Mouse (Mus musculus): Measurements from ENCODE around the gene Ceacam9.

DNA sequence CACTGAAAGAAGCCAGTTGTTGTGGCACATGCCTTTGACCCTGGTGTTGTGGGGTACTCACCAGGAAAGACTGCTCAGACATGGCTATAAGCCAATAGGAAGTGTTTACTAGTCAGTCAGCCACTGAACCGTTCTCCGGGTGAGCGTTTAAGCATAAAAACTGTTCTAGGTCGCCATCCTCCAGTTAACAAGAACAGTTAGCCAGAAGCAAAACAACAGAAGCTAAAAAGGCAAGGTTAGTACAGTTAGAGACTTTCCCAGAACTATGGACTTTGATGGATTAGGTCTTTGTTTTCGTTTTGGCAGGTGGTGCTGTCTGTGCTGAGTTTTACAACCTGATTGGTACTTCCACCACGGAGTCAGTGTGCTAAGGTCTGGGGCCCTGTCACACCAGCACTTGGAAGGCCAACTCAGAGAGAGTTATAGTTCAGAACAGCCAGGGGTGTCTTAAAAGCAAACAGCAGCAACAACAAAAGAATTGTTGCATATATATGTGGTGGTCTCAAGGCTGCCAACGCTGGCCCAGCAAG, 10.2 kb downstream of the Ceacam9 start:
- no peak for TF ChIP-seq EP300 (IDR thresholded peaks at IDR 0.05; ENCODE audit: low read depth)
- no peak for TF ChIP-seq CTCF (IDR thresholded peaks at IDR 0.05; ENCODE audit: low read depth)

All from heart, postnatal 0 days (tissue).